Mouse (Mus musculus) intestine, embryonic 16.5 days (tissue): Measurements from ENCODE around the gene Actr3b. TPM values are rescaled to one million over a fixed set of nuclear protein-coding genes. Genes with fewer than 3 reads are reported as not detected.
A peak's percentile ranks its signal among the peaks of the same experiment; 100 is the strongest.

Source experiments
- ATAC-seq: fragments of 200-750 bp; cut with Nextera tagmentation; 2 replicates; pipeline ENCODE4 v1.8.0; 2017; ENCODE audit warnings: moderate TSS enrichment, moderate library complexity
- H3K27ac ChIP-seq: fragments of 300-500 bp; sonication (generic); 2 replicates; pipeline ENCODE4 v1.5.1; 2014; ENCODE audit warnings: mild to moderate bottlenecking, low read length
- H3K27me3 ChIP-seq: fragments of 300-500 bp; sonication (generic); replicated peaks from 2 replicates; pipeline ENCODE4 v1.6.1; 2014; ENCODE audit warnings: low read length, control low read depth, mixed read lengths; ENCODE audit not compliant: control insufficient read depth, insufficient read depth
- H3K36me3 ChIP-seq: fragments of 300-500 bp; sonication (generic); 2 replicates; pipeline ENCODE4 v1.6.1; 2014; ENCODE audit warnings: low read length, control low read depth; ENCODE audit not compliant: control insufficient read depth, insufficient read depth
- H3K4me1 ChIP-seq: fragments of 300-500 bp; sonication (generic); 2 replicates; pipeline ENCODE4 v1.6.1; 2014; ENCODE audit warnings: low read length, control low read depth, mixed read lengths; ENCODE audit not compliant: control insufficient read depth, insufficient read depth
- H3K4me2 ChIP-seq: fragments of 300-500 bp; sonication (generic); 2 replicates; pipeline ENCODE4 v1.6.1; 2014; ENCODE audit warnings: low read depth, low read length, control low read depth
- H3K4me3 ChIP-seq: fragments of 300-500 bp; sonication (generic); 2 replicates; pipeline ENCODE4 v1.5.1; 2014; ENCODE audit warnings: mild to moderate bottlenecking, low read length
- H3K9ac ChIP-seq: fragments of 300-500 bp; sonication (generic); 2 replicates; pipeline ENCODE4 v1.6.1; 2014; ENCODE audit warnings: low read depth, low read length
- H3K9me3 ChIP-seq: fragments of 300-500 bp; sonication (generic); 2 replicates; pipeline ENCODE4 v1.6.1; 2016; ENCODE audit warnings: low read length, control low read depth; ENCODE audit not compliant: control insufficient read depth
- WGBS: fragments of 180-500 bp; shearing (Covaris S2); extraction: QIAGEN DNeasy Blood & Tissue Kit; methylation state at CpG from one replicate; pipeline ENCODE4 v1.1.7; 2014; 5-methylcytosine and 5-hydroxymethylcytosine counted together
- polyA plus RNA-seq: library from polyadenylated mRNA; unstranded; fragments of >200 nt; fragmentation: Nextera tagmentation; extraction: Ambion mirVana; gene quantifications from 2 replicates; pipeline ENCODE4 v1.2.1, GENCODE M21; 2015

Actr3b gene
- polyA plus RNA-seq, 1 experiment from 2014 or later, result 2.6 TPM

DNA sequence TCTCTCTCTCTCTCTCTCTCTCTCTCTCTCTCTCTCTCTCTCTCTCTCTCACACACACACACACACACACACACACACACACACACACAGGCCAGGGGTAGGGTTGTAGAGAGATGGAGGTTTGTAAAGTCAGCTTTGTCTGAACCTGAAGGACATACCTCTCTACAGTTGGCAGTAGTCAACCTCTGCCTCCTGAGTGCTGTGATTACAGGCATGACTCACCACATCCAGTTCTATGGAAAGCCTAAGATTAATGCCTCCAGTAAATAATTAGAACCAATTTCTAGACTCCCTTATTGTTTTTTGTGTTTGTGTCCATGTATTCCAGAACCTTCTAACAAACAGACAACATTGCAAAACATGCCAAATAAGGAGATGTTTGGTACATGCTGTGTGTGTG lies 11.9 kb upstream of the Actr3b start:
- no peak overlapping the region for H3K9ac ChIP-seq
- no peak overlapping the region for H3K27ac ChIP-seq
- H3K36me3 ChIP-seq, result no peaks in the 10 kb centered on the region
- H3K9me3 ChIP-seq, result no peaks in the 10 kb centered on the region
- no peaks in the 10 kb centered on the region for H3K4me1 ChIP-seq
- no peaks in the 10 kb centered on the region for H3K27me3 ChIP-seq
- no peak for ATAC-seq
- H3K4me2 ChIP-seq, result no peak overlapping the region
- H3K4me3 ChIP-seq, result no peak overlapping the region

DNA sequence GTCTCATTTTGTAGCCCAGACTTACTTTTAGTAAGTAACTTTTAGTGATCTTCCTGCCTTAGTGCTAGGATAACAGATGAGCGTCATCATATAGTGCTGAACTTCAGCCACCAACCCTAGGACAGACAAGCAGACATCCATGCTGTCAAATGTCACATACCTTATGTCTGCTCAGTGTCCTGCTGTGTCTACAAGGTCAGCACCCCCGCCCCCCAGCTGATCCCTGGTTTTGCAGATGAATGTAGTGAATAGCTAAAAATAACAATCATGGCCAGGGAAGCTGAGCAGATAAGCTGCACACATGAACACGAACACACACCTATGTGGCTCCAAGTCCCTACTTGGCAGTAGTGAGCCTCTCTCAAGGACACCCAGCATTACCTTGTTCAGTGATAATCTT lies 11.2 kb upstream of the Actr3b start:
- H3K4me2 ChIP-seq, result no peak overlapping the region
- ATAC-seq, result no peak
- 66% methylated on average over 3 of the region's 3 CpGs for WGBS

GRCm38 (mm10) chr5:25751552-25751951 lies 8.2 kb upstream of the Actr3b start:
- Histone ChIP-seq H3K4me2 (no peak overlapping the region), H3K36me3 (no peaks in the 10 kb centered on the region), H3K27me3 (no peaks in the 10 kb centered on the region), H3K4me1 (no peaks in the 10 kb centered on the region), H3K9ac (no peak overlapping the region), H3K4me3 (no peak overlapping the region), H3K9me3 (no peaks in the 10 kb centered on the region), H3K27ac (no peak overlapping the region)
- ATAC-seq, result no peak

More for the DNA sequence above, 11.2 kb upstream of the Actr3b start:
- no peaks in the 10 kb centered on the region for H3K36me3 ChIP-seq
- no peaks in the 10 kb centered on the region for H3K4me1 ChIP-seq
- H3K4me3 ChIP-seq, result no peak overlapping the region
- no peaks in the 10 kb centered on the region for H3K9me3 ChIP-seq
- H3K9ac ChIP-seq, result no peak overlapping the region
- H3K27ac ChIP-seq, result no peak overlapping the region
- H3K27me3 ChIP-seq, result no peaks in the 10 kb centered on the region

DNA sequence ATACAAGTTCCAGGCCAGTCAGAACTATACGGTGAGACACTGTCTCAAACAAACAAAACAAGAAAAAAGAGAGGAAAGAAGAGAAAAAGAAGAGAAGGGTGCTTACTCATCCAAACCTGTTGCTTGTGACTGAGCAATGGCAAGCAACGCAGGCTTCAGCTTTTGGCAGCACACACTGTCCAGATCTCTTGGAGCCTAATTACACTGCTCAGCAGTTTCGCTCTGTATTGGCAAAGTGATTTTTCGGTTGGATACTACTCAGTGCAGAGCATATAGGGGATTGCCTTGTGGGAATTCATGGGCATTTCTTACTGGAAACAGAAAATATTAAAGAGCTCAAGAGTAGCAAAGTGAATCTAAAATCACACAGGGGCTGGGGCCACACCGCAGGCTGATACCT lies 6.9 kb upstream of the Actr3b start:
- Histone ChIP-seq H3K4me2 (no peak overlapping the region), H3K4me1 (no peaks in the 10 kb centered on the region), H3K9me3 (no peaks in the 10 kb centered on the region), H3K9ac (no peak overlapping the region), H3K27me3 (no peaks in the 10 kb centered on the region), H3K36me3 (no peaks in the 10 kb centered on the region), H3K27ac (no peak overlapping the region), H3K4me3 (no peak overlapping the region)
- 71% methylated on average over 5 of the region's 5 CpGs for WGBS
- no peak for ATAC-seq

DNA sequence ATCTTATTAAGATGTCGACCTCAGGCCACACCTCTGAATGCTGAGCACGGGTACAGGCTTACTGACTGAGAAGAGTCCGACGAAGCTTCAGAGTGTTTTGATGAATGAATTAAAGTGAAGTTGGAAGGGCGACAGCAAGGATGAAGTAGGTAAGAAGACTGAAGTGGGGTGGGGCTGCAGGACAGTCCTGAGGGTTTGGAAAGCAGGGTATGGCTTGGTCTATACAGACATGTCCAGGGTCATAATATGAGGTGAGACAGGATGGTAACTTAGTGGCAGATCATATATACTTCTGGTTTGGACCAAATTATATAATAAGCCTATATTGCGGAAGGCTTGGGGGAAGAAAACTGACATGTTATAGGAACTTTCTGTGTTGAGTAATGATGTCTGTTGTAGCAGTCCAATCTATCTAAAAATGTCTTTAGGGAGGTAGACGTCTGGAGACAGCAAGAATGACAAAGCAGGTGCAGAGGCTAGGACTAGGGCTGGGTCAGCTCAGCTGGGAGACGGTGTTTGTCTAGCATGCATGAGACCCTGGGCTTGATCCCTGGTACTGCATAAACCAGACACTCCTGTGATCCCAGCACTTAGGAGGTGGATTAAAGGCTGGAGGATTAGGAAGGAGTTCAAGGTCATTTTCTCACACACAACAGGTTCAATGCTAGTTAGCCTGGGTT lies 6.1 kb upstream of the Actr3b start:
- no peaks in the 10 kb centered on the region for H3K27me3 ChIP-seq
- 42% methylated on average over 8 of the region's 8 CpGs for WGBS

GRCm38 (mm10) chr5:25754236-25754766 lies 5.5 kb upstream of the Actr3b start:
- H3K27ac ChIP-seq, result no peak overlapping the region
- peak; percentile 63; the same call in 1 of the 2 replicates for ATAC-seq
- WGBS, result 13% methylated on average over 2 of the region's 2 CpGs

More for the DNA sequence above, 6.1 kb upstream of the Actr3b start:
- Histone ChIP-seq H3K4me3 (no peak overlapping the region), H3K9ac (no peak overlapping the region), H3K9me3 (no peaks in the 10 kb centered on the region), H3K27ac (no peak overlapping the region), H3K4me1 (no peaks in the 10 kb centered on the region), H3K36me3 (no peaks in the 10 kb centered on the region), H3K4me2 (no peak overlapping the region)
- ATAC-seq, result no peak

GRCm38 (mm10) chr5:25760410-25760832 lies 624 bp downstream of the Actr3b start:
- no peak overlapping the region for H3K27ac ChIP-seq
- 3% methylated on average over 10 of the region's 10 CpGs for WGBS
- peak overlapping the region; percentile 74 for H3K4me3 ChIP-seq
- H3K36me3 ChIP-seq, result no peaks in the 10 kb centered on the region
- ATAC-seq, result peak; percentile 4; the same call in 1 of the 2 replicates
- peak overlapping the region; percentile 98 for H3K4me2 ChIP-seq
- peak overlapping the region; percentile 70; the same call in 1 of the 2 replicates for H3K9ac ChIP-seq
- no peaks in the 10 kb centered on the region for H3K27me3 ChIP-seq
- no peaks in the 10 kb centered on the region for H3K9me3 ChIP-seq
- H3K4me1 ChIP-seq, result peaks cover 4% of the 10 kb centered on the region; the same call in 1 of the 2 replicates

More at GRCm38 (mm10) chr5:25754236-25754766, 5.5 kb upstream of the Actr3b start:
- no peak overlapping the region for H3K4me2 ChIP-seq
- H3K4me1 ChIP-seq, result no peaks in the 10 kb centered on the region
- no peak overlapping the region for H3K9ac ChIP-seq
- no peak overlapping the region for H3K4me3 ChIP-seq
- no peaks in the 10 kb centered on the region for H3K36me3 ChIP-seq
- H3K27me3 ChIP-seq, result no peaks in the 10 kb centered on the region
- no peaks in the 10 kb centered on the region for H3K9me3 ChIP-seq

DNA sequence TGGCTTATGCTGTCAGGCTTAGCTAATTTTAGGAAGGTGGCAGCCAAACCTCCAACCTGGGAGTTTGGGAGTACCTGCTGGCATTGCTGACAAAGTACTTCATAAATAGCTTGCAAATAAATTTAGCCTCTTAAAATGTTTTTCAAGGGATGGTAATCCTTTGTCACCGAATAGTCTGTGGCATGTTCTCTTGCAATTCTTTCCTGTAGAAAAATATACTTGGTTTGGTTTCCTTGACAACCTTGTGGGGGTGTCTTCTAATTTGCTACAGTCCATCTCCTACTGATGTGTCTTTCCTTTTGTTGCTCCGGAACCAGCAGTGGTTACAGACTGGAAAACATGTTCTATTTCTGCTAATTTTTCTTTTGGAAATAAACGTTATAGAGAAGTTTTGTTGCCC lies 1.1 kb downstream of the Actr3b start:
- H3K4me3 ChIP-seq, result no peak overlapping the region
- peaks cover 4% of the 10 kb centered on the region; the same call in 1 of the 2 replicates for H3K4me1 ChIP-seq
- H3K27me3 ChIP-seq, result no peaks in the 10 kb centered on the region
- no peak for ATAC-seq
- no peaks in the 10 kb centered on the region for H3K36me3 ChIP-seq
- no peak overlapping the region for H3K9ac ChIP-seq
- no peaks in the 10 kb centered on the region for H3K9me3 ChIP-seq
- 57% methylated on average over 3 of the region's 3 CpGs for WGBS
- no peak overlapping the region for H3K4me2 ChIP-seq
- H3K27ac ChIP-seq, result no peak overlapping the region

GRCm38 (mm10) chr5:25761850-25762249 lies 2.1 kb downstream of the Actr3b start:
- Histone ChIP-seq H3K27me3 (no peaks in the 10 kb centered on the region), H3K4me3 (no peak overlapping the region), H3K4me1 (peaks cover 4% of the 10 kb centered on the region; the same call in 1 of the 2 replicates), H3K27ac (no peak overlapping the region), H3K9me3 (no peaks in the 10 kb centered on the region), H3K9ac (no peak overlapping the region), H3K4me2 (no peak overlapping the region), H3K36me3 (no peaks in the 10 kb centered on the region)
- 76% methylated on average over 2 of the region's 2 CpGs for WGBS
- no peak for ATAC-seq
